Mouse (Mus musculus) CH12.LX (cell line): Measurements from ENCODE around the gene Aldh1a2.

Source experiments
- CTCF ChIP-seq, 2 experiments: IDR thresholded peaks in 1 of 2; conservative IDR thresholded peaks in 1 of 2; 2 replicates each; pipeline ENCODE4 v1.5.1; 2011 to 2012; ENCODE audit warnings: low read depth in 2 of 2, low read length in 2 of 2, improper control_type of control experiment in 1 of 2, inconsistent platforms in 1 of 2, mild to moderate bottlenecking in 1 of 2, moderate library complexity in 1 of 2
- HCFC1 ChIP-seq: IDR thresholded peaks from 2 replicates; pipeline ENCODE4 v1.6.1; 2012; ENCODE audit warnings: low read depth, mild to moderate bottlenecking, inconsistent platforms, low read length, improper control_type of control experiment
- JUND ChIP-seq: conservative IDR thresholded peaks from 2 replicates; pipeline ENCODE4 v1.6.1; 2011; ENCODE audit warnings: low read depth, low read length, improper control_type of control experiment
- POLR2A ChIP-seq: IDR thresholded peaks from 2 replicates; pipeline ENCODE4 v1.6.1; 2011; ENCODE audit warnings: low read depth, mild to moderate bottlenecking, improper control_type of control experiment, low read length
- SIN3A ChIP-seq: IDR thresholded peaks from 2 replicates; pipeline ENCODE4 v1.6.1; 2012; ENCODE audit warnings: low read length, improper control_type of control experiment, inconsistent platforms
- USF2 ChIP-seq: conservative IDR thresholded peaks from 2 replicates; pipeline ENCODE4 v1.6.1; 2011; ENCODE audit warnings: low read depth, low read length, improper control_type of control experiment

GRCm38 (mm10) chr9:71307106-71307789, 91.7 kb downstream of the Aldh1a2 start:
- no peak for TF ChIP-seq POLR2A
- no peak for TF ChIP-seq JUND
- TF ChIP-seq CTCF (conservative IDR thresholded peaks at IDR 0.05 in 1 of 2, IDR thresholded peaks at IDR 0.05 in 1 of 2; ENCODE audit: low read depth in 2 of 2, low read length in 2 of 2), result no peak
- no peak for TF ChIP-seq HCFC1
- no peak for TF ChIP-seq SIN3A
- no peak for TF ChIP-seq USF2
